Mouse (Mus musculus): ENCODE measurements around the gene Bdkrb2. TPM values are rescaled to one million over a fixed set of nuclear protein-coding genes. Genes with fewer than 3 reads are reported as not detected.

Bdkrb2 gene
- polyA plus RNA-seq, 1 experiment from 2014 or later = 0.39 TPM

GRCm38 (mm10) chr12:105587526-105587925 lies 24.5 kb downstream of the Bdkrb2 start:
- no peak overlapping the region for H3K4me3 ChIP-seq (ENCODE audit: low read depth, low read length)
- ATAC-seq (replicated peaks; ENCODE audit: low FRiP score) (no peak), DNase-seq (ENCODE audit: low spot score) (no peak)
- WGBS = 86% methylated on average over 8 of the region's 8 CpGs
- no peaks in the 10 kb centered on the region for H3K36me3 ChIP-seq (ENCODE audit: control insufficient read depth, insufficient read depth, low read length)
- no peaks in the 10 kb centered on the region for H3K27me3 ChIP-seq (ENCODE audit: control insufficient read depth, insufficient read depth, low read length)
- H3K4me1 ChIP-seq (replicated peaks; ENCODE audit: control insufficient read depth, insufficient read depth, low read length) = no peaks in the 10 kb centered on the region
- H3K4me2 ChIP-seq (ENCODE audit: low read depth, low read length, severe bottlenecking) = no peak overlapping the region
- no peak overlapping the region for H3K9ac ChIP-seq (ENCODE audit: low read length)
- H3K27ac ChIP-seq (ENCODE audit: low read depth, low read length) = no peak overlapping the region
- no peaks in the 10 kb centered on the region for H3K9me3 ChIP-seq (ENCODE audit: control insufficient read depth, low read length)

GRCm38 (mm10) chr12:105590786-105591185 lies 27.8 kb downstream of the Bdkrb2 start:
- no peak overlapping the region for H3K4me2 ChIP-seq (ENCODE audit: low read depth, low read length, severe bottlenecking)
- WGBS = 90% methylated on average over 7 of the region's 7 CpGs
- no peak for ATAC-seq (replicated peaks; ENCODE audit: low FRiP score)
- H3K36me3 ChIP-seq (ENCODE audit: control insufficient read depth, insufficient read depth, low read length) = no peaks in the 10 kb centered on the region
- DNase-seq (ENCODE audit: low spot score) = no peak
- no peaks in the 10 kb centered on the region for H3K27me3 ChIP-seq (ENCODE audit: control insufficient read depth, insufficient read depth, low read length)
- H3K9ac ChIP-seq (ENCODE audit: low read length) = no peak overlapping the region
- no peak overlapping the region for H3K4me3 ChIP-seq (ENCODE audit: low read depth, low read length)
- H3K4me1 ChIP-seq (replicated peaks; ENCODE audit: control insufficient read depth, insufficient read depth, low read length) = no peaks in the 10 kb centered on the region
- H3K9me3 ChIP-seq (ENCODE audit: control insufficient read depth, low read length) = no peaks in the 10 kb centered on the region
- no peak overlapping the region for H3K27ac ChIP-seq (ENCODE audit: low read depth, low read length)

- no peak for ATAC-seq (replicated peaks; ENCODE audit: low FRiP score)
- Histone ChIP-seq H3K9ac (ENCODE audit: low read length) (no peak overlapping the region), H3K4me1 (replicated peaks; ENCODE audit: control insufficient read depth, insufficient read depth, low read length) (no peaks in the 10 kb centered on the region), H3K27me3 (ENCODE audit: control insufficient read depth, insufficient read depth, low read length) (no peaks in the 10 kb centered on the region), H3K4me2 (ENCODE audit: low read depth, low read length, severe bottlenecking) (no peak overlapping the region), H3K36me3 (ENCODE audit: control insufficient read depth, insufficient read depth, low read length) (no peaks in the 10 kb centered on the region), H3K9me3 (ENCODE audit: control insufficient read depth, low read length) (no peaks in the 10 kb centered on the region), H3K4me3 (ENCODE audit: low read depth, low read length) (no peak overlapping the region), H3K27ac (ENCODE audit: low read depth, low read length) (no peak overlapping the region)
- DNase-seq (ENCODE audit: low spot score) = no peak
- whole genome bisulfite sequencing = 96% methylated on average over 23 of the region's 23 CpGs
These were observed 29.3 kb downstream of the Bdkrb2 start for GRCm38 (mm10) chr12:105592361-105592761.

GRCm38 (mm10) chr12:105593471-105593870 lies 30.4 kb downstream of the Bdkrb2 start:
- no peaks in the 10 kb centered on the region for H3K9me3 ChIP-seq (ENCODE audit: control insufficient read depth, low read length)
- H3K4me2 ChIP-seq (ENCODE audit: low read depth, low read length, severe bottlenecking) = no peak overlapping the region
- no peak for ATAC-seq (replicated peaks; ENCODE audit: low FRiP score)
- no peaks in the 10 kb centered on the region for H3K4me1 ChIP-seq (replicated peaks; ENCODE audit: control insufficient read depth, insufficient read depth, low read length)
- H3K4me3 ChIP-seq (ENCODE audit: low read depth, low read length) = no peak overlapping the region
- WGBS = 63% methylated on average over 4 of the region's 4 CpGs
- H3K27ac ChIP-seq (ENCODE audit: low read depth, low read length) = no peak overlapping the region
- no peak overlapping the region for H3K9ac ChIP-seq (ENCODE audit: low read length)
- no peaks in the 10 kb centered on the region for H3K36me3 ChIP-seq (ENCODE audit: control insufficient read depth, insufficient read depth, low read length)
- no peak for DNase-seq (ENCODE audit: low spot score)
- no peaks in the 10 kb centered on the region for H3K27me3 ChIP-seq (ENCODE audit: control insufficient read depth, insufficient read depth, low read length)

DNA sequence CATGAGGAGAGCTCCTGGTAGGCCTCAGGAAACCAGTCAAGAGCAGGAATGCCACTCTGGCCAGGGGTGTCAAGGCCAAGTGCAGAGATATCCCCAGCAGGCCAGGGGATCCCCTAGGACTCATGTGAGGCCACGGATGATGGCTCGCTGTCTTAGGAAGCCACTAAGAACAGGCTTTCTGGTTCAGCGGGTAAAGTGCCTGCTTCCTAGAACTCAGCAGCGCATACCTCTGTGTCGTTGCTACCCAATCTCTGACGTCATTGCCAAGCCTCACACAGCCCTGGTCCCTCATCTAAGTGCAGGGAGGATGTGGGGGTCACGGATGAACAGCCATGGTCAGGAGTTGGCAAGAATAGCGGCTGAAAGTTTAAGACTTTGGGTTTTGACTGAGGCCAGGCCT lies 34.1 kb downstream of the Bdkrb2 start:
- H3K36me3 ChIP-seq (ENCODE audit: control insufficient read depth, insufficient read depth, low read length) = no peaks in the 10 kb centered on the region
- 88% methylated on average over 8 of the region's 8 CpGs for WGBS
- ATAC-seq (replicated peaks; ENCODE audit: low FRiP score) = no peak
- no peak for DNase-seq (ENCODE audit: low spot score)
- H3K27me3 ChIP-seq (ENCODE audit: control insufficient read depth, insufficient read depth, low read length) = no peaks in the 10 kb centered on the region
- H3K4me2 ChIP-seq (ENCODE audit: low read depth, low read length, severe bottlenecking) = no peak overlapping the region
- H3K27ac ChIP-seq (ENCODE audit: low read depth, low read length) = no peak overlapping the region
- no peaks in the 10 kb centered on the region for H3K9me3 ChIP-seq (ENCODE audit: control insufficient read depth, low read length)
- H3K9ac ChIP-seq (ENCODE audit: low read length) = no peak overlapping the region
- H3K4me1 ChIP-seq (replicated peaks; ENCODE audit: control insufficient read depth, insufficient read depth, low read length) = peaks cover 2% of the 10 kb centered on the region; the same call in 1 of the 2 replicates
- H3K4me3 ChIP-seq (ENCODE audit: low read depth, low read length) = no peak overlapping the region

- Histone ChIP-seq H3K27ac (ENCODE audit: low read depth, low read length) (no peak overlapping the region), H3K4me1 (replicated peaks; ENCODE audit: control insufficient read depth, insufficient read depth, low read length) (peaks cover 2% of the 10 kb centered on the region; the same call in 1 of the 2 replicates), H3K4me2 (ENCODE audit: low read depth, low read length, severe bottlenecking) (no peak overlapping the region), H3K4me3 (ENCODE audit: low read depth, low read length) (no peak overlapping the region), H3K27me3 (ENCODE audit: control insufficient read depth, insufficient read depth, low read length) (no peaks in the 10 kb centered on the region), H3K9ac (ENCODE audit: low read length) (no peak overlapping the region), H3K9me3 (ENCODE audit: control insufficient read depth, low read length) (no peaks in the 10 kb centered on the region), H3K36me3 (ENCODE audit: control insufficient read depth, insufficient read depth, low read length) (no peaks in the 10 kb centered on the region)
- no peak for ATAC-seq (replicated peaks; ENCODE audit: low FRiP score)
- DNase-seq (ENCODE audit: low spot score) = no peak
- WGBS = 88% methylated on average over 10 of the region's 10 CpGs
These were observed 35.5 kb downstream of the Bdkrb2 start for GRCm38 (mm10) chr12:105598503-105598902.

DNA sequence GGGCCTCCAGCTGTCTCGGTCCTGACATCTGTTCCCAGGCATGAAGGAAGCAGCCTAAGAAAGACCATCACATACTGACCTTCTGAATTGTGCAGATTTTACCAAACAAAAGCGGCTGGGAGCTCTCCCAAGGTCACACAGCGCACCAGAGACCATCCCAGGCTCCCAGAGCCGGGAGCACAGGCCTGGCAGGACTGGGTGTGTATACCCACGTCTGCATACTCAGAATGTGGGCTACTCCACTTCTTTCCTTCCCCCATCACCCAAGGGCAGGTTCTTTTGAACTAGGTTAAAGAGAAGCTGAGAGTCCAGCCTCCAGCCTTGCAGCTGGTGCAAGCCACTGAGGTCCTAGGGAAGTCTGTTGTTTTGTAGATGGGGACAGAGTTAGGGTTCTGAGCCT lies 36.1 kb downstream of the Bdkrb2 start:
- H3K27me3 ChIP-seq (ENCODE audit: control insufficient read depth, insufficient read depth, low read length) = no peaks in the 10 kb centered on the region
- H3K27ac ChIP-seq (ENCODE audit: low read depth, low read length) = no peak overlapping the region
- H3K4me2 ChIP-seq (ENCODE audit: low read depth, low read length, severe bottlenecking) = no peak overlapping the region
- WGBS = 56% methylated on average over 5 of the region's 5 CpGs
- DNase-seq (ENCODE audit: low spot score) (no peak), ATAC-seq (replicated peaks; ENCODE audit: low FRiP score) (no peak)
- no peak overlapping the region for H3K9ac ChIP-seq (ENCODE audit: low read length)
- H3K4me1 ChIP-seq (replicated peaks; ENCODE audit: control insufficient read depth, insufficient read depth, low read length) = peaks cover 2% of the 10 kb centered on the region; the same call in 1 of the 2 replicates
- no peaks in the 10 kb centered on the region for H3K36me3 ChIP-seq (ENCODE audit: control insufficient read depth, insufficient read depth, low read length)
- H3K9me3 ChIP-seq (ENCODE audit: control insufficient read depth, low read length) = no peaks in the 10 kb centered on the region
- no peak overlapping the region for H3K4me3 ChIP-seq (ENCODE audit: low read depth, low read length)

GRCm38 (mm10) chr12:105601586-105601985 lies 38.6 kb downstream of the Bdkrb2 start:
- Histone ChIP-seq H3K9me3 (ENCODE audit: control insufficient read depth, low read length) (no peaks in the 10 kb centered on the region), H3K27me3 (ENCODE audit: control insufficient read depth, insufficient read depth, low read length) (no peaks in the 10 kb centered on the region), H3K4me1 (replicated peaks; ENCODE audit: control insufficient read depth, insufficient read depth, low read length) (peaks cover 5% of the 10 kb centered on the region; the same call in 1 of the 2 replicates), H3K4me2 (ENCODE audit: low read depth, low read length, severe bottlenecking) (no peak overlapping the region), H3K4me3 (ENCODE audit: low read depth, low read length) (no peak overlapping the region), H3K36me3 (ENCODE audit: control insufficient read depth, insufficient read depth, low read length) (no peaks in the 10 kb centered on the region), H3K27ac (ENCODE audit: low read depth, low read length) (no peak overlapping the region), H3K9ac (ENCODE audit: low read length) (no peak overlapping the region)
- 66% methylated on average over 6 of the region's 6 CpGs for WGBS
- DNase-seq (ENCODE audit: low spot score) (no peak), ATAC-seq (replicated peaks; ENCODE audit: low FRiP score) (no peak)

DNA sequence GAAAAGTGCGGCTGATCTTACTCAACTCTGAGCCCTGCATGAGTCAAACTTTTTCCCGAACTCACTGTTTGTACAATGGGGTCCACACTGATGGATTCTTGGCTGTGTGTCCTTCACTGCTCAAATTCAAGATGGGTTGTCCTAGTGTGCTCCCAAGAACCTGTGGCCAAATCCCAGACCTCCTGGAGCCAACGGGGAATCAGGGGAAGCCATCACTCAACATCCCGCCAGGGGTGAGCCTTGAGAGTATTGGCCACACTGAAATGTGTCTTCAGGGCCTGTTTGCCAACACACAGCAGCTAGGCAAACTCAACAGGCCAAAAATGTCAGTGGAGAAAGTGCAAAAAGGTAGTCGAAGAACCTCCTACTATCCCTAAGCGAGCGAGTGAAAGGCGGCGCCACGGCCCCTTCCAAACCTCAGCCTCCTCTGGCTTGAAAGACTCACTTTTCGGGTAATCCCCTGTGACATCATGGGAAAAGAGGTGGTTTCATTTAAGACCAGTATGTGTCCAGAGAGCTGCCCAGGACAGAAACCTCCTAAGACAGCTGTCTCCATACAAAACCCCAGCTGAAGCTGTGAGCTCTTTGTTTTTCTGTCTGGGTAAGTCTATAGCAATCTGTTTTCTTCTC lies 39.7 kb downstream of the Bdkrb2 start, which contains the start of gene Bdkrb1:
TSS of gene Bdkrb1 (plus strand) at position 505 of the 630 bp plus-strand sequence.
- Histone ChIP-seq H3K4me1 (replicated peaks; ENCODE audit: control insufficient read depth, insufficient read depth, low read length) (peaks cover 5% of the 10 kb centered on the region; the same call in 1 of the 2 replicates), H3K27me3 (ENCODE audit: control insufficient read depth, insufficient read depth, low read length) (no peaks in the 10 kb centered on the region), H3K9ac (ENCODE audit: low read length) (no peak within 1 kb of the TSS), H3K9me3 (ENCODE audit: control insufficient read depth, low read length) (no peaks in the 10 kb centered on the region), H3K4me2 (ENCODE audit: low read depth, low read length, severe bottlenecking) (no peak within 1 kb of the TSS), H3K27ac (ENCODE audit: low read depth, low read length) (no peak within 1 kb of the TSS), H3K4me3 (ENCODE audit: low read depth, low read length) (no peak within 1 kb of the TSS), H3K36me3 (ENCODE audit: control insufficient read depth, insufficient read depth, low read length) (no peaks in the 10 kb centered on the region)
- DNase-seq (ENCODE audit: low spot score) (no peak), ATAC-seq (replicated peaks; ENCODE audit: low FRiP score) (no peak)
- 86% methylated on average over 11 of the region's 11 CpGs for WGBS
